Mouse (Mus musculus) myocyte (in vitro differentiated cells): ENCODE measurements around the gene Atp1a1.

ENCODE experiments used
- MAX ChIP-seq: IDR thresholded peaks from one replicate; pipeline ENCODE4 v1.6.1; 2011; ENCODE audit warnings: low read depth, mild to moderate bottlenecking, control low read depth
- POLR2AphosphoS2 ChIP-seq: IDR thresholded peaks from one replicate; pipeline ENCODE4 v1.6.1; 2011; ENCODE audit warnings: low read depth, control low read depth; ENCODE audit not compliant: insufficient read length
- TCF12 ChIP-seq: IDR thresholded peaks from one replicate; pipeline ENCODE4 v1.6.1; 2011; ENCODE audit warnings: mild to moderate bottlenecking, control low read depth; ENCODE audit not compliant: poor library complexity, insufficient read depth, severe bottlenecking
- USF1 ChIP-seq: IDR thresholded peaks from one replicate; pipeline ENCODE4 v1.6.1; 2011; ENCODE audit warnings: low read depth, mild to moderate bottlenecking, control low read depth, moderate library complexity

DNA sequence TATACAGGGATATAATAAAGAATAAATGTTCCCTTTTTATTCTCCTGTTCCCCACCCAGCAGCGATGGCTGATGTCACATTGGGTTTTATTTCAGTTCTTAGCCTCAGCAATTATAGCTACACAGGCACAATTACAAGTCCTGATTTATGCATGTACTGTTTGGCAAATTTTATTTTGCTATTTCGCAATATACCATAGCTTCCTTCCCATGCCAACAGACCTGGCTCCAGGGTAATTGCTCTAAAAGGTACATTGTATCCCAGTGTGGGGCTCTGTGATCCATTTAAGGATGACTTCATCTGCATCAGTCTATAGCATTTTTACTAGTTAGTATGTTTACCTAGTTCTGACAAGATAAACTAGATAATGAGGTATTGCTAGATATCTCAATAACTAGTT is 33.7 kb upstream of the Atp1a1 start:
- TF ChIP-seq TCF12 = no peak
- TF ChIP-seq USF1 = no peak
- no peak for TF ChIP-seq MAX
- TF ChIP-seq POLR2AphosphoS2 = no peak
